Comparison of ENCODE assay signal across 34 mouse cellular contexts in genomic region chr2:12874232-12874631, GRCm38 (mm10).
"Had no signal": no experiment of that assay in that cellular context is flagged by ENCODE, and none has a peak within 500 bp of the region (broad histone marks: within the 10 kb centered on the region; RNA-seq: fewer than 3 reads in every experiment).

No protein-coding gene starts in this region.

- H3K9me3 ChIP-seq: heart, embryonic 10.5 days; heart, embryonic 12.5 days; heart, embryonic 13.5 days; heart, embryonic 15.5 days; hindbrain, embryonic 10.5 days; hindbrain, embryonic 12.5 days; hindbrain, embryonic 13.5 days; hindbrain, embryonic 15.5 days; intestine, embryonic 15.5 days; kidney, embryonic 15.5 days had no signal

- DNase-seq: heart, postnatal 10 days; heart, postnatal 14 days; heart, postnatal 36 days; heart, postnatal 4 days; kidney, adult 11 months; kidney, adult 2 months; kidney, adult 8-10 months; kidney, adult 9 months; kidney, postnatal 10 days; kidney, postnatal 14 days; kidney, postnatal 25 days; kidney, postnatal 36 days; kidney, postnatal 4 days; layer of hippocampus, adult 9-11 months; layer of hippocampus, postnatal 36 days had no signal

- H3K4me2 ChIP-seq: heart, embryonic 11.5 days; heart, embryonic 12.5 days; heart, embryonic 13.5 days; heart, embryonic 15.5 days; hindbrain, embryonic 12.5 days; hindbrain, embryonic 13.5 days; hindbrain, embryonic 14.5 days; hindbrain, embryonic 15.5 days; intestine, embryonic 15.5 days; kidney, embryonic 15.5 days had no signal

- H3K27me3 ChIP-seq: heart, embryonic 12.5 days; heart, embryonic 13.5 days; heart, embryonic 15.5 days; hindbrain, embryonic 12.5 days; hindbrain, embryonic 13.5 days; hindbrain, embryonic 15.5 days; intestine, embryonic 15.5 days; kidney, embryonic 15.5 days had no signal

- ATAC-seq: hindbrain, embryonic 16.5 days; hindbrain, postnatal 0 days; inflammation-experienced regulatory T-cells, adult 6 months; intestine, embryonic 15.5 days; intestine, embryonic 16.5 days; intestine, postnatal 0 days had no signal

- H3K27ac ChIP-seq: heart, embryonic 10.5 days; heart, embryonic 13.5 days; heart, embryonic 15.5 days; hindbrain, embryonic 10.5 days; hindbrain, embryonic 12.5 days; hindbrain, embryonic 13.5 days; hindbrain, embryonic 14.5 days; hindbrain, embryonic 15.5 days; hindbrain, postnatal 0 days; intestine, embryonic 15.5 days; kidney, embryonic 15.5 days; kidney, postnatal 0 days; layer of hippocampus, adult 2 months had no signal

- H3K4me3 ChIP-seq: heart, embryonic 10.5 days; heart, embryonic 12.5 days; heart, embryonic 13.5 days; heart, embryonic 15.5 days; hindbrain, embryonic 10.5 days; hindbrain, embryonic 12.5 days; hindbrain, embryonic 13.5 days; hindbrain, embryonic 15.5 days; intestine, embryonic 15.5 days; kidney, embryonic 15.5 days; layer of hippocampus, adult 2 months had no signal

- H3K9ac ChIP-seq: heart, embryonic 12.5 days; heart, embryonic 13.5 days; heart, embryonic 15.5 days; hindbrain, embryonic 12.5 days; hindbrain, embryonic 13.5 days; hindbrain, embryonic 14.5 days; hindbrain, embryonic 15.5 days; intestine, embryonic 15.5 days; kidney, embryonic 15.5 days had no signal

- H3K36me3 ChIP-seq: heart, embryonic 10.5 days; heart, embryonic 12.5 days; heart, embryonic 13.5 days; heart, embryonic 15.5 days; hindbrain, embryonic 10.5 days; hindbrain, embryonic 12.5 days; hindbrain, embryonic 13.5 days; hindbrain, embryonic 15.5 days; intestine, embryonic 15.5 days; kidney, embryonic 15.5 days had no signal

- H3K4me1 ChIP-seq: heart, embryonic 10.5 days; heart, embryonic 12.5 days; heart, embryonic 13.5 days; heart, embryonic 15.5 days; hindbrain, embryonic 10.5 days; hindbrain, embryonic 12.5 days; hindbrain, embryonic 13.5 days; hindbrain, embryonic 15.5 days; intestine, embryonic 15.5 days; kidney, embryonic 15.5 days had no signal
